Mouse (Mus musculus) hindbrain, embryonic 16.5 days (tissue): ENCODE data around the gene Rgs12. TPM values are rescaled to one million over a fixed set of nuclear protein-coding genes. Genes with fewer than 3 reads are reported as not detected.

Experiments used
- ATAC-seq: fragments of 200-750 bp; cut with Nextera tagmentation; 2 replicates; pipeline ENCODE4 v1.8.0; 2017; ENCODE audit warnings: moderate TSS enrichment, moderate library complexity
- H3K27ac ChIP-seq: fragments of 300-500 bp; sonication (generic); 2 replicates; pipeline ENCODE4 v1.5.1; 2014; ENCODE audit warnings: low read depth, mild to moderate bottlenecking, control low read depth, low read length, moderate library complexity
- H3K27me3 ChIP-seq: fragments of 300-500 bp; sonication (generic); replicated peaks from 2 replicates; pipeline ENCODE4 v1.6.1; 2014; ENCODE audit warnings: low read length; ENCODE audit not compliant: control insufficient read depth, insufficient read depth
- H3K36me3 ChIP-seq: fragments of 300-500 bp; sonication (generic); 2 replicates; pipeline ENCODE4 v1.6.1; 2014; ENCODE audit warnings: mild to moderate bottlenecking, low read length, moderate library complexity, mixed read lengths; ENCODE audit not compliant: control insufficient read depth, insufficient read depth
- H3K4me1 ChIP-seq: fragments of 300-500 bp; sonication (generic); 2 replicates; pipeline ENCODE4 v1.6.1; 2014; ENCODE audit warnings: low read depth, low read length; ENCODE audit not compliant: control insufficient read depth, insufficient read depth
- H3K4me2 ChIP-seq: fragments of 300-500 bp; sonication (generic); 2 replicates; pipeline ENCODE4 v1.6.1; 2014; ENCODE audit warnings: mild to moderate bottlenecking, low read length, control low read depth, moderate library complexity
- H3K4me3 ChIP-seq: fragments of 300-500 bp; sonication (generic); 2 replicates; pipeline ENCODE4 v1.5.1; 2014; ENCODE audit warnings: mild to moderate bottlenecking, low read length, control low read depth, moderate library complexity
- H3K9ac ChIP-seq: fragments of 300-500 bp; sonication (generic); 2 replicates; pipeline ENCODE4 v1.6.1; 2014; ENCODE audit warnings: low read depth, mild to moderate bottlenecking, control low read depth, low read length, moderate library complexity
- H3K9me3 ChIP-seq: fragments of 300-500 bp; sonication (generic); 2 replicates; pipeline ENCODE4 v1.6.1; 2014; ENCODE audit warnings: mild to moderate bottlenecking, low read length, moderate library complexity; ENCODE audit not compliant: control insufficient read depth
- WGBS: fragments of 180-500 bp; shearing (Covaris S2); extraction: QIAGEN DNeasy Blood & Tissue Kit; methylation state at CpG from one replicate; pipeline ENCODE4 v1.1.7; 2014; 5-methylcytosine and 5-hydroxymethylcytosine counted together
- polyA plus RNA-seq: library from polyadenylated mRNA; unstranded; fragments of >200 nt; fragmentation: Nextera tagmentation; extraction: Ambion mirVana; gene quantifications from 2 replicates; pipeline ENCODE4 v1.2.1, GENCODE M21; 2015

Rgs12 gene
- polyA plus RNA-seq, 1 experiment from 2014 or later, result 40.3 TPM

- ATAC-seq, result no peak
- WGBS, result 66% methylated on average over 2 of the region's 2 CpGs
- H3K9me3 ChIP-seq, result no peaks in the 10 kb centered on the region
- H3K27me3 ChIP-seq, result no peaks in the 10 kb centered on the region
- no peak overlapping the region for H3K4me2 ChIP-seq
- H3K4me3 ChIP-seq, result no peak overlapping the region
- no peak overlapping the region for H3K27ac ChIP-seq
- H3K9ac ChIP-seq, result no peak overlapping the region
- no peaks in the 10 kb centered on the region for H3K36me3 ChIP-seq
- H3K4me1 ChIP-seq, result no peaks in the 10 kb centered on the region; the same call in 1 of the 2 replicates
Observed at GRCm38 (mm10) chr5:35006599-35006998, 57.4 kb downstream of the Rgs12 start.

DNA sequence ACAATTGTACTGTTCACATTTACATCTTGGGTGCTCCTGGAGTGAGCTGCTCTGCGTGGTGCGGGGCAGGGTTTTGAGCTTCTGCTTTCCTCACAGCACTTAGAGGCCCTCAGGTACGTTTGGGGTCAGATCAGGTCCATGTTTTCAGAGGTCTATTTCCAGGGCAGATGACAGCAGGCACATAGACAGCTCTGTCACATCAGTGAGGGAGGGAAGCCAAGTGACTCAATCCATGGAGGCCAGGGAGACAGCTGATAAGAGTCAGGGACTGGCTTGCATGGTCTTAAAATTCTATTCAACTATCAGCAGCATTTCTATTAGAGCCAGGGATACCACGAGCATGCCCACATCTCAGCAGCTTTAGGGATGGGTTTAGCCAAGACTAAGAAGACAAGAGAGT, 59.9 kb downstream of the Rgs12 start:
- Histone ChIP-seq H3K4me3 (no peak overlapping the region), H3K36me3 (no peaks in the 10 kb centered on the region), H3K27ac (no peak overlapping the region), H3K4me2 (no peak overlapping the region), H3K9ac (no peak overlapping the region), H3K4me1 (peaks cover 7% of the 10 kb centered on the region), H3K27me3 (no peaks in the 10 kb centered on the region), H3K9me3 (no peaks in the 10 kb centered on the region)
- 98% methylated on average over 4 of the region's 4 CpGs for WGBS
- no peak for ATAC-seq

GRCm38 (mm10) chr5:35010656-35011055, 61.4 kb downstream of the Rgs12 start:
- Histone ChIP-seq H3K9ac (no peak overlapping the region), H3K9me3 (no peaks in the 10 kb centered on the region), H3K27ac (no peak overlapping the region), H3K4me3 (no peak overlapping the region), H3K4me1 (peaks cover 11% of the 10 kb centered on the region), H3K36me3 (no peaks in the 10 kb centered on the region), H3K27me3 (no peaks in the 10 kb centered on the region), H3K4me2 (no peak overlapping the region)
- WGBS, result 74% methylated on average over 5 of the region's 5 CpGs
- no peak for ATAC-seq

DNA sequence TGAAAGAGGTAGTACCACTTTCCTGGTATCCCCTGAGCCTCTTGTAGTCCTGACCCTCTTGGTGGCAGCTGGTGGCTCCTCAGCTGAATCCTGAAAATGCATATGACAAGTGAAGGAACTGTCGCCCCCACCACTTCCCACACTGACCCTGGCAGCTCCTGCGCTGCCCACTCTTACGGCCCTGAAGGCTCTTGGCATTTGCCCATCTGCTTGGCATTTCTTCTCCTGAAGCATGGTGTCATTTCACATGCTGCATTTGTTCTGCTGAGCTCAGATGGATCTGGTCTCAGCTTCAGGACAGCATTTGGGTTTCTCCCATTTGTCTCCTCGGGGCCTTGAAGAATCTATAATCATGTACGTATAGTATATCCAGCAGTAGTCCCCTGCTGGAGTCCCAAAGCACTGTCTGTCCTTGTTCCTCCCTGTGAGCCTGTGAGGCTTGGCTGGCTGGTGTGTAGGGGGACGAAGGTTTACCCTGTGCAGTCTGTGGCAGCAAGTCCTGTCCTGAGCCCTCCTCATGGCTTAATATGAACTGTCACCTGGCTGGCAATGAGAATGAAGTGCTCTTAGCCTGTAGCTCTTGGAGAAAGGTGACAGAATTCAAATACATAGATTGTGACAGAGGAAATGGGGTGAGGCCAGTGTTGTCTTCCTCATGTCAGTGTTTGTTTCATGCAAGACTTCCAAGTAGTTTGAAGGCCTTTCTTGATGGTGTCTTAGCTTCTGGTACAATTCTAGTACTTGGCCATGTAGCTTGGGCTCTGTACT, 62.1 kb downstream of the Rgs12 start:
- Histone ChIP-seq H3K4me2 (no peak overlapping the region), H3K9ac (no peak overlapping the region), H3K9me3 (no peaks in the 10 kb centered on the region), H3K36me3 (no peaks in the 10 kb centered on the region), H3K4me1 (peaks cover 11% of the 10 kb centered on the region), H3K27ac (no peak overlapping the region), H3K4me3 (no peak overlapping the region), H3K27me3 (no peaks in the 10 kb centered on the region)
- 81% methylated on average over 6 of the region's 6 CpGs for WGBS
- no peak for ATAC-seq

DNA sequence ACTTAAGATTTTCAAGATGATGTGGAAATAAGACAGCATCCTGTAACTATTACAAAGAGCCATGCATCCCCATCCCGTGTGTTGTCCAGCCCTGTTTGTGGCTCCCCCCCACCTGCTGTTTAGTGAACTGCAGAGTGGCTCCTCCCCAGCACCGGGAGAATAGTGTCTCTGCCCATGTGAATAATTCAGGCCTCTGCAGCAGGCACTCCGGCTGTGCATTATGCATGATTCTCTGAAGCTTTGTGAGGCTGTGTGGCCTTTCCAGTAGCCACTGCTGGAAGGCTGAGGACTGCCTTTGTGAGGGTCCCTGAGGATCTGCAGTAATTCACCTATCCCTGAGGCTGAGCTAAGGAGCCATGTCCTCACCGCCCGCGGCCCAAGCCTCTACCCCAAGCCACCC, 64.8 kb downstream of the Rgs12 start:
- Histone ChIP-seq H3K36me3 (no peaks in the 10 kb centered on the region), H3K4me3 (no peak overlapping the region), H3K4me2 (no peak overlapping the region), H3K4me1 (peaks cover 17% of the 10 kb centered on the region), H3K9me3 (no peaks in the 10 kb centered on the region), H3K27me3 (no peaks in the 10 kb centered on the region), H3K9ac (no peak overlapping the region), H3K27ac (peak overlapping the region; percentile 36; the same call in 1 of the 2 replicates)
- 29% methylated on average over 6 of the region's 6 CpGs for WGBS
- ATAC-seq, result peak; percentile 21; the same call in 1 of the 2 replicates

- Histone ChIP-seq H3K27me3 (no peaks in the 10 kb centered on the region), H3K4me2 (no peak overlapping the region), H3K9me3 (no peaks in the 10 kb centered on the region), H3K27ac (no peak overlapping the region), H3K9ac (no peak overlapping the region), H3K4me3 (no peak overlapping the region), H3K36me3 (no peaks in the 10 kb centered on the region), H3K4me1 (peaks cover 6% of the 10 kb centered on the region)
- no peak for ATAC-seq
- WGBS, result 76% methylated on average over 9 of the region's 9 CpGs
Observed at GRCm38 (mm10) chr5:35019673-35020300, 70.5 kb downstream of the Rgs12 start.

DNA sequence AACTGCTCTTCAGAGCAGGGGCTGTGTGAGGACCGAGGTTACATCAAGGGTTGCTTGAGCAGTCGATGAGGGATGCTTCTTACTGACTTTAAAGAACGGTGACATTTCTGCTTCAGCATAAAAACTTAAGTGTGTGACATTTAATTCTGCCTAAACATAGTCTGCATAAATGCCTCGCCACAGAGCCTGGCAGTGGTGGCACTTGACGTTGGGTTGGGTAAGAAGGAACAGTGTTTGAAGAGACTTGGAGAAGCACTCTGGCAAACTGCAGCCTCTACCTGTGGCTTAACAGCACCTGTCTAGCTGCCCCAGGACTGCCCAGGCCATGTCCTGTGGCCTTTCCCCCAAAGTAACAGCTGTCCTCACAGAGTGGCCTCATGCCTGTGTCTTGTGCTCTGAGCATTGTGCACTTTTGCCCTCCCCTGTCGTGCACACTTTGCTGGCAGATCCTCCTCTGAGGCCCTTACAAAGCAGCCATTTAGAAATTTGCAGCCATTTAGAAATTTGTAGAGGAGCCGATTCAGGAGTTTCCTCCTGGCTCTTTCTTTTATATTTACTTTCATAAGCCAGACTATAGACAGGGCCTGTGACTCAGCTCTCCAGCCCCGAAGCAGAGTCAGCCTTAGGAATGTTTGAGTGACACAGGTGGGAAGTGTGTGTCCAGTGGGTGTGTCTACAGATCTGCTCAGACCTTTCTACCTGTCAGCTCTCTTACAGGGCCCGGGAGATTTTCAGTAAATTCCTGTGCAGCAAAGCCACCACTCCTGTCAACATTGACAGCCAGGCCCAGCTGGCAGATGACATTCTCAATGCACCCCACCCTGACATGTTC, 71.4 kb downstream of the Rgs12 start:
- Histone ChIP-seq H3K4me2 (no peak overlapping the region), H3K27ac (no peak overlapping the region), H3K36me3 (no peaks in the 10 kb centered on the region), H3K4me3 (no peak overlapping the region), H3K4me1 (peaks cover 6% of the 10 kb centered on the region), H3K9ac (no peak overlapping the region), H3K27me3 (no peaks in the 10 kb centered on the region), H3K9me3 (no peaks in the 10 kb centered on the region)
- WGBS, result 77% methylated on average over 9 of the region's 9 CpGs
- ATAC-seq, result no peak

GRCm38 (mm10) chr5:35024975-35025374, 75.7 kb downstream of the Rgs12 start:
- no peaks in the 10 kb centered on the region for H3K9me3 ChIP-seq
- no peaks in the 10 kb centered on the region; the same call in 1 of the 2 replicates for H3K4me1 ChIP-seq
- no peak overlapping the region for H3K9ac ChIP-seq
- no peak overlapping the region for H3K4me2 ChIP-seq
- H3K36me3 ChIP-seq, result peaks cover 15% of the 10 kb centered on the region; the same call in 1 of the 2 replicates
- no peak for ATAC-seq
- 15% methylated on average over 2 of the region's 2 CpGs for WGBS
- H3K27ac ChIP-seq, result no peak overlapping the region; the same call in 1 of the 2 replicates
- H3K27me3 ChIP-seq, result no peaks in the 10 kb centered on the region
- no peak overlapping the region for H3K4me3 ChIP-seq

DNA sequence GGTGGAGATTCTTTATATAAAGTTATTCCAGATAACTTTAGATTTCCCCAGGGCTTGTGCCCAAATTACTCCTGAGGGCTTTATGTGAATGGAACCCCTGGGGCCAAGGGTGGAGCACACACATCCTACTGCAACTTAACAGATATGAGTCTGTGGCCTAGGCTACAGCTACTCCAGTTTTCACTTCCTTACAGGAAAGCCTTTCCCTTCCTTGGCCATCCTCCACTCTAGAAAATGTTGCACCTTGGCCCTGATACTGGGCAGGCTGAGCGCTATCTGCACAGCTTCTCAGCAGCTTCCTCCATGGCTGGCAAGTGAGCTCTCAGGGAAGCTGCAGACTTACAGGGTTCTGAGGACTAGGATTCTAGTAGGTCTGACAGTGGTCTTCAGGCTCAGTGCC, 80.1 kb downstream of the Rgs12 start:
- Histone ChIP-seq H3K4me1 (no peaks in the 10 kb centered on the region; the same call in 1 of the 2 replicates), H3K9ac (no peak overlapping the region), H3K9me3 (no peaks in the 10 kb centered on the region), H3K4me3 (no peak overlapping the region), H3K27me3 (no peaks in the 10 kb centered on the region), H3K27ac (no peak overlapping the region), H3K4me2 (no peak overlapping the region), H3K36me3 (peaks cover 23% of the 10 kb centered on the region; the same call in 1 of the 2 replicates)
- WGBS, result 100% methylated on average over 1 of the region's 1 CpGs
- no peak for ATAC-seq
